Mouse (Mus musculus): ENCODE measurements around the gene Tnni2.
"Not testable (repeated sequence)": the region's sequence is repeated elsewhere in the genome, so short reads cannot be mapped to it uniquely, and the experiment has no call there.

Gene Tnni2

DNA sequence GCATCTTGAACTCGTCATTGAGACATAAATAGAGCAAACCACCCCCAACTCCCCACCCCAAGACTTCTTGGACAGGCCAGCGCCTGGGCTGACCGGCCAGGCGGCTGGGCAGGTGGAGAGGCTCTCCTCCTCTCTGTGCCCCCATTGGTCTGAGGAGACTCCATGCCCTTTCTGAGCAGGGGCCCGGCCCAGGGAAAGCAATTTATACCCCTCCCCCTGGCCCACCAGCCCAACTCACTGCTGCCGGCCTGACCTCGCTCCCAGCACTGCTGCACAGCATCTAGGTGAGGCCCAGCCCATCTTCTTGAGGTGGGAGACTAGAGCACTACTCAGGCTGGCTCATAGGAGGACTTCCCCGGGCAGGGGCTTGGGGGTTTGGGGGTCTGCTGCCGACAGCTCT is at the start of gene Tnni2:
Gene Tnni2 (plus strand): TSS at position 224 of the 400 bp plus-strand sequence.
- no peak for DNase-seq (ENCODE audit: low spot score in 2 of 2)

DNA sequence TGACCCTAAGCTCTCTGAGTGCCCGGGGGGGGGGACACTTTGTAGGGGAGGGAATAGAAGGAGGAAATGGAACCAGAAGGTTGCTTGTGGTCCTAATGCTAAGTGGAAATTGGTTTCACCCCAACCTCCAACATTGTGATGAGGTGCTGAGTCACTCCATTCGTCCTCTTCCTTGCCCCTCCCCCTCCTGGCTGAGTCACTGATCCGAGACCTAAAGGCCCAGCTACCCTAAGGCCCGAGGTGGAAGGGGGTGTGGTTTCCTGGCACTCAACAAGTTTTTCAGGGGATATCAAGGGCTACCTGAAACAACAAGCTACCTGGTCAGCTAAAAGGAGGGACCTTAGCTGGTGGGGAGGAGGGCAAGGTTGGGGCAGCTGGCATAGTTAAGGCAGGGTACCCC is 48.4 kb upstream of the Tnni2 start:
- peak; percentile 47 to 73 for DNase-seq (ENCODE audit: low spot score in 2 of 2)

- DNase-seq (ENCODE audit: low spot score in 2 of 2): peak in 1 of 2 experiments; percentile 28
Observed at GRCm38 (mm10) chr7:142394261-142395190, 47.1 kb upstream of the Tnni2 start.

DNA sequence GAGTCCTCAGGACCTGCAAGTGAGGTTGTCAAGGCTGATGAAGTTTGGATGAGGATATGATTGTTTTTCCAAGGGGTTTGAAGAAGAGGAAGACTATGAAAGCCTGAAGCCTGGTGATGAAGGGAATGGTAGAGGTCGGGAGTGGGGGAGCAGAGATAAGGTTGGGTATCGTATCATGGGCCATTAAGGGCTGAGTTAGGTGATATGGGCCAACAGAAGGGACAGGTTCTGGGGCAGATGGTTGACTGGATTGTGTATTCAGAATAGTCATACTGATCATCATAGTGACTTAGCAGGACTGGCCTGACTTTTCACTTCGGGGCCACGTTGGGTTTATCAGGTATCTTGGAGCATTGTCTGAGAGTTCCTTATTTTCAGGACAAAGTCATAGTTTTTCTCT is 46.1 kb upstream of the Tnni2 start:
- no peak for DNase-seq (ENCODE audit: low spot score in 2 of 2)

GRCm38 (mm10) chr7:142396611-142397010 is 45.0 kb upstream of the Tnni2 start:
- no peak for DNase-seq (ENCODE audit: low spot score in 2 of 2)

DNA sequence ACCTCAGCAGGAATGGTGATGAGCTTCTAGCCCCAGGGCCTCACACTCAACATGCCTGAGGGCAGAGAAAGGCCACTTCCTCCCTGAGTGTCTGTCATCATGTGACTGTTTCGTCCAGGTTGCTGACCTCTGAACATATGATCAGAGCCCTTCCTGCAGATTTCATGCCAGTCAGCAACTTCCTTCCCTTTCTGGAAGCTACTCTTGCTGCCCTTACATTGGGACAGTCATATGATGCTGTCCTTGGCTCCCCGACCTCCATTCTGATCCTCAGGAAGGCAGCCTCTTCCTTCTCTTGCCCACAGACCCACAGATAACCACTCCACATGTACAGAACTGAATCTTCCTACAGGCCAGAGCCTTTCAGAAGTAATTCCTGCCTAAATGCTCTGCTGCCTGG is 43.6 kb upstream of the Tnni2 start:
- peak in 1 of 2 experiments; percentile 48 for DNase-seq (ENCODE audit: low spot score in 2 of 2)

DNA sequence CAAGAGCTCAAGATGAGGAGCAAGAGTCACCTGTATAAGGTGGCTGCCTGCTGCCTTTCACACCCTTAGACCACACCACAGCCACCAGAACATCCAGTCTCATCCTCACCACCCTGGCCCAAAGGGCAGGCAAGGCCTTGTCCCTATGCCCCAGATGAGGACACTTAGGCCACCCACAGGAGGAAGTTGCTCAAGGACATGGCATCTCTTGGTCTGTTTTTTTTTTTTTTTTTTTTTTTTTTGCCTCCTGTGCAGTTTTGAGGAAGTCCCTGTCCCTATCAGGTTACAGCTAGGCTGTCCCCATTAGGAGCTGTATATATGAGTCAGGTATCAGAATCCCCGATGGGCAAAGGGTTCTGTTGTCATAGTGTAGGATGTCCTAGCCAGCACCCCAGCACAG is 42.4 kb upstream of the Tnni2 start:
- DNase-seq (ENCODE audit: low spot score in 2 of 2): no peak

DNA sequence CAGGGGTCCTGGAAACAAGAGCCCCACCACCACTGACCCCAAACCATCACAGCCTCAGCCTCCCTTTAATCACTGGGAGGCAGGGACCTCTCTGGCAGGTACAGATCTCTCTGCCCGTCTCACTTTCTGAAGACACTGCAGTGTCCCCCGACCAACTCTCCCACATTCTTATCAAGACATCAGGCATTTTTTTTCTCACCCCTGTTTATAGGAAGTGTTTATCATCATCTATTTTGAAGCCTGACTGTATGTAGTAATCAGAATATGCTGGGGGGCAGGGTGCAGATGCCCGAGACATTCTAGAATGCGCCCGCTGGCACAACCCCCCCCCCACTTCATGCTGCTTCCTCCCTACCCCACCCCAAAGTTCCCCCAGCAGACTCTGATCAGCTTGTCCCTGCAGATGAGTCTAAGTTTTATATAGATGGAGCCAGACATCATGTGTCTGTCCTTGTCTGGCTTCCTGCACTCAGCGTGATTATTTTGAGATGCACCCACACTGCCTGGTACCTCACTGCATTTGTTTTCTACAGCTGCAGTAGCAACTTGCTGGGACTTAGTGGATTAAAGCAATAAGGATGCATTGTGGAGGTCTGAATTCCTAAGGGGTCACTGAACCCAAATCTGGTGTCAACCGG is 41.4 kb upstream of the Tnni2 start:
- DNase-seq (ENCODE audit: low spot score in 2 of 2): no peak

GRCm38 (mm10) chr7:142400750-142401142 is 40.9 kb upstream of the Tnni2 start:
- DNase-seq (ENCODE audit: low spot score in 2 of 2): no peak

- no peak for DNase-seq (ENCODE audit: low spot score in 2 of 2)
Observed at GRCm38 (mm10) chr7:142403591-142403990, 38.0 kb upstream of the Tnni2 start.

DNA sequence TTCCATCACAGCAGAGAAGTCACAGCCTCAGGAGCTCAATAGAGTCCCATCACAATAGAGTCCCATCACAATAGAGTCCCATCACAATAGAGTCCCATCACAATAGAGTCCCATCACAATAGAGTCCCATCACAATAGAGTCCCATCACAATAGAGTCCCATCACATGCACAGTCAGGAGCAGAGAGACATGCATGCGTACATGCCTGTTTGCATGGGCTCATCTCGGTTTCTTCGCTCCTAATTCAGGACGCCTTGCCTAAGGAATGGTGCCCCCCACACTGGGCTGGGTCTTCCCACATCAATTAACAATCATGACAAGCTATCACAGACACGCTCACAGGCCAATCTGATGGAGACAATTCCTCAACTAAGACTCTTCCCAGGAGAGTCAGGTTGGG is 36.5 kb upstream of the Tnni2 start:
- DNase-seq (ENCODE audit: low spot score in 2 of 2): not testable (repeated sequence)

DNA sequence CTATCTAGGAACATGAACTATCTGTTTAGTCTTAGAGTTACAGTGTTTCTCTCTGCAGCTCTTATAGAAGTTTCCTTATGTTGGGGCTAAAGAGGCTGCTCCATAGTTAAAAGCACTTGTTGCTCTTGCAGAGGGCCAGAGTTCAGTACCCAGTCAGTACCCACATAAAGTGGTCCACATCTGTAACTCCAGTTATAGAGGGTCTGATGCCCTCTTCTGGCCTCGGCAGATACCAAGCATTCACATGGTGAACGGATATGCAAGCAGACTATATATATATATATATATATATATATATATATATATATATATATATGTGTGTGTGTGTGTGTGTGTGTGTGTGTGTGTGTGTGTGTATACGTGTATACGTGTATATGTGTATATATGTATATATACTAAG is 33.7 kb upstream of the Tnni2 start:
- DNase-seq (ENCODE audit: low spot score in 2 of 2): no peak

DNA sequence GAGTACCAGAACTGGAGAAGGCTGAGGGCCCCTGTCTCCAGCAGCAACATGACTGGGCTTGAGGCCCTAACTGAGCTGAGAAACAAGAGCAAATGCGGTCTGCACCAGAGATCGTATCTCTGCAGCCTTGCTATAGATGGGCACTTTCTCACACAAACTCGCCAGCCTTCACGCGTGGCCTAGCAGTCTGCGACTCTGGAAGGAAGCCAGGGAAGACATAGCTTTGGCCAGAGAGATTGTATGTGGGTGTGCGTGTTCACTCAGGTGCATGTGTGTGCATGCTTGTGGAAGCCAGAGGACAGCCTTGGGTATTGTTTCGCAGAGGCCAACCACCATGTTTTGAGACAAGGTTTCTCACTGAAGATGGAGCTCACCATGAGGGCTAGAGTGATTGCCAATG is 32.9 kb upstream of the Tnni2 start:
- DNase-seq (ENCODE audit: low spot score in 2 of 2): no peak

GRCm38 (mm10) chr7:142409603-142410002 is 32.0 kb upstream of the Tnni2 start:
- DNase-seq (ENCODE audit: low spot score in 2 of 2): no peak

- DNase-seq (ENCODE audit: low spot score in 2 of 2): no peak
Observed at GRCm38 (mm10) chr7:142413285-142413684, 28.3 kb upstream of the Tnni2 start.

DNA sequence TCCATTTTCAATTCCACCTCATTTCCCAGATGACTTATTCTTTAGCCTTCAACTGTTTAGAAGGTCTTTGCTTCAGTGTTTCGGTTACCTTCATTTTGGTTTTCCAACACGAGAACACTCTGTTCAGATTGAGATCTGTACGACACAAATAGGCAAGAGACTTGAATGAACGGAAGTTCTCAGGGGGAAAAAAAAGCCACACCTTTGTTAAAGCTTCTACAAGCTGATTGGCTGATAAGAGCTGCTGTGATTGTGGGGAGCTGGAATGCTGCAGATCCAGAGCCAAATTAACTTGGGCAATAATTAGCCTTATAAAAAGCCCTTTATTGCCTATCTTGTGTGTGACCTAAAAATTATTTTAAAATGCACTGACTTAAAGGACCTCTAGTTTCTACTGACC is 26.3 kb upstream of the Tnni2 start:
- DNase-seq (ENCODE audit: low spot score in 2 of 2): no peak

DNA sequence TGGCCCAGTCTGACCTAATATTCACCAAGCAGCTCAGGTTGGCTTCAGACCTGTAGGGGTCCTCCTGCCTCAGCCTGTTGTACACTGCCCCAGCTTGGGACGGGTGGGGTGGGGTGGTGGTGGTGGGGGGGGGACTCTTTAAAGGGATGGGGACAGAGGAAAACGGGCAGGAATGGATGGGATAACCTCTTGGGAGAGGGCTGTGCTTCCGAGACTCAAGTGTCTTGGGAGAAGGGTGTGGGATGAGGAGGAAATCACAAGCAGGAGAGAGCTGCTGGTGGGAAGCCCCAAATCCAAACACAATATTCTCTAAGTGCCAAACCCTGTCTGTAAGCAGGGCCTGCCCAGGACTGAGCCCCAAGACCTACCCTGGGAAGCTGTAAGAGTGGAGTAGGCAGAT is 25.4 kb upstream of the Tnni2 start:
- no peak for DNase-seq (ENCODE audit: low spot score in 2 of 2)

DNA sequence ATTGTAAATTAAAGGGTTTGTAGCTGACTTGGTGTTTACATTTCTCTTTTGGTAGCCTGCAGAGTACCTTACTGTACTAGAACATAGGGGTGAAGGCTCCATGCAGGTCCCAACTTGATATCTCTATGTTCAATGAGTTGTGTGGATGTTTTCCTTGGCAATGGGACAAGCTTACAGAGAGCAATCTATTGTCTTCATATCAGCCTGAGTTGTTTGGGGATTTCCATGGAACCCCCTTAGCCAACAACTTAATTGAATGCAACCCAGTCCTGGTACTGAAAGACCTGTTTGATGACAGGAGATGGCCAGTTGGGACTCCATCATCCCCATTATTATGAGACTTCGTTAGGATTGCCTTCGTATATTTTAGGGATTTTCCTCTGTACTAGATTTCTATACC is 23.6 kb upstream of the Tnni2 start:
- DNase-seq (ENCODE audit: low spot score in 2 of 2): no peak

- no peak for DNase-seq (ENCODE audit: low spot score in 2 of 2)
Observed at GRCm38 (mm10) chr7:142418679-142419078, 22.9 kb upstream of the Tnni2 start.

- no peak for DNase-seq (ENCODE audit: low spot score in 2 of 2)
Observed at GRCm38 (mm10) chr7:142419887-142420286, 21.7 kb upstream of the Tnni2 start.

DNA sequence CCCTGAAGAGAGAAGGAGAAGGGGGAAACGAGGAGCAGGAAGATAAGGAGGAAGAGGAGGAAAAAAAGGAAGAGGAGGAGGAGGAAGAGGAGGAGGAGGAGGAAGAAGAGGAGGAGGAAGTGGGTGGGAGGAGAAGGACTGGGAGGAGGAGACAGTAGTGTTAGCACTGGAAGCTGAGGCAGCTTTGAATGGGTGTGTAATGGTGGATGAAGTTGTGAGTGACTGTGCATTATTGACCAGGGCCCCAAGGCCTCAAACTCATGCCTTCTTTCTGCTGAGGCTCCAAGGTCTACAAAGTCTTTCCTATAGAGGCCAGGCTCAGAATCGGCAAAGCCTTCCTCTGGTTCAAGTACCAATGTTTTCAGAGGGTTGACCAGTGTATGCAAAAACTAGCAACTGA is 19.8 kb upstream of the Tnni2 start:
- no peak for DNase-seq (ENCODE audit: low spot score in 2 of 2)

DNA sequence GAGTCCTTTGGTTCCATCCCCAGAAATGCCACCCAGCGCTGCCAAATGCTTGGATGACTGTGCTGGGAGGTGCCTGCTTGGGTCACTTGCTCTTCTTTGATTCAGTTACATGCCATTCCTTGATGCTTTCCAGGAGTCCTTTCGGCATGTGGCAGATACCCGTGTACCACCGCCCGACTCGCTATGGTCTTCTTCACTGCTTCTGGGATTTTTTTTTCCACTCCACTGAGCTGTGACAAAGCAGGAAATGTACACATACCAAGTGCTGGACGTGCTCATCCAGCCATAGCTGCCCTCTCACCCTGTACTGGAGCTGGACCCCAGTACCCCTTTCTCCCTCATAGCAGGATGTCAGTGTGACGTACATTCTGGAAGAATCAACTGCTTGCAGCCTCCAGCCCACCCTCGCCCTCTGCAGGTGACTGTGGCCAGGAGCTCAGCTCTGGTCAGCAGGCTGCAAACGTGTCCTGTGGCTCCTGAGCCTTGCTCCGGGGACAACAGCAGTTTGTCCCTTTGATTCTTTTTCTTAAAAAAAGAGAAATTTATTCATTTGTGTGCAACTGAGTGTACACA is 15.9 kb upstream of the Tnni2 start:
- no peak for DNase-seq (ENCODE audit: low spot score in 2 of 2)

GRCm38 (mm10) chr7:142428213-142428612 is 13.4 kb upstream of the Tnni2 start:
- DNase-seq (ENCODE audit: low spot score in 2 of 2): no peak

Data from spleen, postnatal 36 days (tissue).